Mouse (Mus musculus) testis, adult 2 months (tissue): ENCODE data around the gene Ppp2r2c. TPM values are rescaled to one million over a fixed set of nuclear protein-coding genes. Genes with fewer than 3 reads are reported as not detected.

Experiments
- H3K27ac ChIP-seq: fragments of 200-500 bp; 2 replicates; pipeline ENCODE4 v1.5.1; 2012; ENCODE audit warnings: low read depth, low read length; ENCODE audit not compliant: control insufficient read depth, insufficient read depth
- H3K27me3 ChIP-seq: fragments of 200-500 bp; 2 replicates; pipeline ENCODE4 v1.6.1; 2012; ENCODE audit warnings: mild to moderate bottlenecking, low read length, moderate library complexity; ENCODE audit not compliant: control insufficient read depth, insufficient read depth
- H3K36me3 ChIP-seq: fragments of 200-500 bp; 2 replicates; pipeline ENCODE4 v1.6.1; 2012; ENCODE audit warnings: mild to moderate bottlenecking, low read length; ENCODE audit not compliant: control insufficient read depth, insufficient read depth
- H3K4me1 ChIP-seq: fragments of 200-500 bp; 2 replicates; pipeline ENCODE4 v1.6.1; 2012; ENCODE audit warnings: low read length; ENCODE audit not compliant: control insufficient read depth, insufficient read depth
- H3K4me3 ChIP-seq: fragments of 200-500 bp; 2 replicates; pipeline ENCODE4 v1.5.1; 2012; ENCODE audit warnings: low read depth, mild to moderate bottlenecking, low read length, moderate library complexity, mixed read lengths; ENCODE audit not compliant: control insufficient read depth
- CTCF ChIP-seq: fragments of 200-500 bp; IDR thresholded peaks from 2 replicates; pipeline ENCODE4 v1.5.1; 2012; ENCODE audit warnings: low read depth, mild to moderate bottlenecking, inconsistent platforms, low read length, moderate library complexity; ENCODE audit not compliant: control insufficient read depth, insufficient read depth, insufficient replicate concordance
- POLR2A ChIP-seq: fragments of 200-500 bp; IDR thresholded peaks from 2 replicates; pipeline ENCODE4 v1.6.1; 2012; ENCODE audit warnings: low read depth, mild to moderate bottlenecking, inconsistent platforms, low read length, moderate library complexity; ENCODE audit not compliant: control insufficient read depth
- polyA plus RNA-seq: library from polyadenylated mRNA; depleted of rRNA; stranded (reverse); fragments of >200 nt; gene quantifications from 2 replicates; pipeline ENCODE4 v1.2.3, GENCODE M21; 2012

Ppp2r2c gene
- polyA plus RNA-seq, 1 experiment: 0.68 TPM

- TF ChIP-seq POLR2A (no peak), CTCF (no peak)
- H3K27me3 ChIP-seq: peaks cover 3% of the 10 kb centered on the region; the same call in 1 of the 2 replicates
- peaks cover 27% of the 10 kb centered on the region for H3K4me1 ChIP-seq
- H3K27ac ChIP-seq: no peak overlapping the region
- peak overlapping the region; percentile 83 for H3K4me3 ChIP-seq
- no peaks in the 10 kb centered on the region for H3K36me3 ChIP-seq
Observed at GRCm38 (mm10) chr5:36869578-36870236, 1.4 kb downstream of the Ppp2r2c start.

GRCm38 (mm10) chr5:36870916-36871315 is 2.6 kb downstream of the Ppp2r2c start:
- TF ChIP-seq POLR2A (no peak), CTCF (no peak)
- Histone ChIP-seq H3K36me3 (no peaks in the 10 kb centered on the region), H3K27me3 (peaks cover 3% of the 10 kb centered on the region; the same call in 1 of the 2 replicates), H3K27ac (no peak overlapping the region), H3K4me1 (peaks cover 27% of the 10 kb centered on the region), H3K4me3 (peak overlapping the region; percentile 15)

GRCm38 (mm10) chr5:36875956-36876355 is 7.6 kb downstream of the Ppp2r2c start:
- TF ChIP-seq CTCF (no peak), POLR2A (no peak)
- Histone ChIP-seq H3K27ac (no peak overlapping the region), H3K4me1 (peaks cover 4% of the 10 kb centered on the region; the same call in 1 of the 2 replicates), H3K36me3 (no peaks in the 10 kb centered on the region), H3K27me3 (no peaks in the 10 kb centered on the region), H3K4me3 (no peak overlapping the region; the same call in 1 of the 2 replicates)

DNA sequence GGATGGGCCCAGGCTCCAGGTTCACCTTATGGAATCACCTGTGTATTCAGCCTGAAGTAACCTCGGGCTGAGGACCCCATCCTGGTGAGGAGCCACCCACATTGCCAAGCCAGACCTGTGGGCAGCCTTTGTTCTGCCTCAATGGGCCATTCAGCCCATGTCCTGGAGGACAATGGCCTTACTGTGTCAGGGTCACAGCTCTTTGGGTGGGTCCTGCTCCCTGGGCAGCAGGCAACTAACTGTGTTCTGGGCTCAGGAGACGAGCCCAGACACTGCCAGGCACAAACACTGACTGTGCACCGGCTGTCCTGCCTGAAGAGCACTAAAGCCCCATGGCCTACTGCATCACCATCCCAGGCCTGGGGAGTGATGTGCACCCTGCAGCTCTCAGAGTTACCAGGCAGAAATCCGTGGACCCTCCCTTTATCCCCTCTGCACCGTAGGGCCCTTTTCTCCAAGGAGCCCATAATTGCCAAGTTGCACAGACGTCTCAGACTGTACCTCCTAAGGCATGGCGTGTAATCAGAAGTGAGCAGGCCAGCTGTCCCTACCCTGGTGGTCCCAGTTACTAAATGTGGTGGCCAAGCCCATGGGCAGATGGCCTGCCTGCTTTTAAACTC is 8.6 kb downstream of the Ppp2r2c start:
- H3K27ac ChIP-seq: no peak overlapping the region
- H3K4me1 ChIP-seq: peaks cover 4% of the 10 kb centered on the region; the same call in 1 of the 2 replicates
- no peaks in the 10 kb centered on the region for H3K36me3 ChIP-seq
- TF ChIP-seq POLR2A: no peak
- no peak for TF ChIP-seq CTCF
- H3K4me3 ChIP-seq: no peak overlapping the region; the same call in 1 of the 2 replicates
- no peaks in the 10 kb centered on the region for H3K27me3 ChIP-seq

DNA sequence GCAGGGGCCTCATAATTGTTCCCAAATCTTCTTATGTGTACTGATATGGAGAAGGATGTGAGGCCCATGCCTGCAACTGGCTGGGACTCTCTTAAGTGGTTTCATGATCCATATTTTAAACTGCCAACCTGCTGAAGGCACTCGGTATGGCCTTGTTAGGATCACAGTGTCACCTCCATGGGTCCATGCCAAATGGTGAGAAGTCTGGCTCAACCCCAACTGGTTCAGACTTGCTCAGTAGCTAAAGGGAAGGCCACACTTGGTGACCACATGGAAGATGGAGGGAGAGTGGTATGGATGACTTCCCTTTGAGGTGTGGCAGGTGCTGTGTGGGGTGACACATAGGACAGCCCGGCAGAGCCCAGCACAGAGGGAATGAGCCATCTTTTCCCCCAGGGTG is 9.3 kb downstream of the Ppp2r2c start:
- no peaks in the 10 kb centered on the region for H3K27me3 ChIP-seq
- no peak overlapping the region for H3K4me3 ChIP-seq
- no peaks in the 10 kb centered on the region for H3K36me3 ChIP-seq
- peaks cover 4% of the 10 kb centered on the region; the same call in 1 of the 2 replicates for H3K4me1 ChIP-seq
- no peak for TF ChIP-seq POLR2A
- no peak overlapping the region for H3K27ac ChIP-seq

GRCm38 (mm10) chr5:36878801-36879200 is 10.5 kb downstream of the Ppp2r2c start:
- no peak overlapping the region for H3K4me3 ChIP-seq
- no peak overlapping the region for H3K27ac ChIP-seq
- H3K36me3 ChIP-seq: no peaks in the 10 kb centered on the region
- peaks cover 4% of the 10 kb centered on the region; the same call in 1 of the 2 replicates for H3K4me1 ChIP-seq
- no peaks in the 10 kb centered on the region for H3K27me3 ChIP-seq
- no peak for TF ChIP-seq CTCF
- no peak for TF ChIP-seq POLR2A

DNA sequence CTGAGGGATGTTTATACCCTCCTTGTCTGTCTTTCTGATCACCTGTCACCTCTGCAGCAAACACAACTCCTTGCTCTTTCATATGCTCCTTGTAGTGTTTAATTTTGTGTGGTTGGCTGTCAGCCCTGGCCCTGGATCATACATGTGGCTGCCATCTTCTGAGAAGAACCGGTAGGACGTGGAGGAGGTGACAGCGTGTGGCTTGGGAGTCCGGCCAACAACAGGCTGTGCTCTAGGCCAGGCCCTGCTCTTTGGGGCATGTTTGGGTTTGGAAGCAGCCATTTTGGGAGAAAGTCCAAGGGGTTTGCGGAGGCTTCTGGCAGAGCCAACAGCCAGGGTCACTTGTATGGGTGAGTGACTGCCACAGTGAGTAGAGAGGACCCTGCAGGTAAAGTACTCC is 12.3 kb downstream of the Ppp2r2c start:
- Histone ChIP-seq H3K27me3 (no peaks in the 10 kb centered on the region), H3K36me3 (no peaks in the 10 kb centered on the region), H3K4me1 (peaks cover 10% of the 10 kb centered on the region), H3K4me3 (no peak overlapping the region), H3K27ac (no peak overlapping the region)
- no peak for TF ChIP-seq CTCF
- TF ChIP-seq POLR2A: no peak
